Comparison of ENCODE assay signal across 8 mouse cellular contexts in genomic region chr4:141367997-141368791, GRCm38 (mm10). TPM values are rescaled to one million over a fixed set of nuclear protein-coding genes. Genes with fewer than 3 reads are reported as not detected.
DNase-seq lines count a peak whose midpoint lies in the region; ATAC-seq and TF ChIP-seq lines count a peak whose summit lies in the region.

Fam131c (plus strand) TSS chr4:141368220.

- peaks cover 13% of the 10 kb centered on the region for H3K4me1 ChIP-seq in heart, embryonic 12.5 days (replicated peaks)
- H3K4me1 ChIP-seq in forebrain, postnatal 0 days (ENCODE audit: insufficient read depth), result no peaks in the 10 kb centered on the region
- H3K4me1 ChIP-seq in midbrain, embryonic 13.5 days (replicated peaks), result peaks cover 13% of the 10 kb centered on the region

- H3K9me3 ChIP-seq in heart, embryonic 12.5 days (replicated peaks), result no peaks in the 10 kb centered on the region
- H3K9me3 ChIP-seq in forebrain, postnatal 0 days (ENCODE audit: low read length), result no peaks in the 10 kb centered on the region
- H3K9me3 ChIP-seq in midbrain, embryonic 13.5 days, result no peaks in the 10 kb centered on the region

- no peak for TF ChIP-seq CTCF in forebrain, postnatal 0 days (IDR thresholded peaks at IDR 0.05; ENCODE audit: low read depth)

- peak within 1 kb of the TSS; percentile 100 for H3K4me2 ChIP-seq in heart, embryonic 12.5 days
- peak within 1 kb of the TSS; percentile 83 for H3K4me2 ChIP-seq in forebrain, postnatal 0 days (ENCODE audit: low read depth)
- peak within 1 kb of the TSS; percentile 97 for H3K4me2 ChIP-seq in midbrain, embryonic 13.5 days (replicated peaks)

- peak within 1 kb of the TSS; percentile 79 for H3K9ac ChIP-seq in heart, embryonic 12.5 days
- peak within 1 kb of the TSS; percentile 78 for H3K9ac ChIP-seq in forebrain, postnatal 0 days
- H3K9ac ChIP-seq in midbrain, embryonic 13.5 days (replicated peaks), result peak within 1 kb of the TSS; percentile 75

- DNase-seq in heart, adult 11 months, result no peak
- peak; percentile 35 for DNase-seq in R1 (ENCODE audit: low read depth, low spot score)
- DNase-seq in forebrain, postnatal 0 days, result peak; percentile 32
- DNase-seq in kidney, postnatal 4 days, result peak; percentile 59 to 73
- no peak for DNase-seq in frontal cortex, postnatal 36 days (ENCODE audit: low spot score in 2 of 2)

- H3K27ac ChIP-seq in heart, embryonic 12.5 days (ENCODE audit: poor library complexity, severe bottlenecking), result 0 out of 2 replicates have a peak within 1 kb of the TSS, but pooled peaks have one; percentile 5
- H3K27ac ChIP-seq in forebrain, postnatal 0 days (ENCODE audit: low read depth, low read length), result no peak within 1 kb of the TSS
- no peak within 1 kb of the TSS for H3K27ac ChIP-seq in midbrain, embryonic 13.5 days

- under 1% methylated on average over 65 of the region's 71 CpGs for WGBS in heart, embryonic 12.5 days
- WGBS in forebrain, postnatal 0 days, result under 1% methylated on average over 66 of the region's 71 CpGs
- WGBS in midbrain, embryonic 13.5 days, result under 1% methylated on average over 52 of the region's 71 CpGs

- H3K36me3 ChIP-seq in heart, embryonic 12.5 days, result no peaks in the 10 kb centered on the region
- H3K36me3 ChIP-seq in forebrain, postnatal 0 days (ENCODE audit: insufficient read depth), result no peaks in the 10 kb centered on the region
- no peaks in the 10 kb centered on the region for H3K36me3 ChIP-seq in midbrain, embryonic 13.5 days

- peak within 1 kb of the TSS; percentile 69 for H3K4me3 ChIP-seq in heart, embryonic 12.5 days
- peak within 1 kb of the TSS; percentile 77 for H3K4me3 ChIP-seq in forebrain, postnatal 0 days (ENCODE audit: low read depth, low read length)
- H3K4me3 ChIP-seq in midbrain, embryonic 13.5 days (replicated peaks), result peak within 1 kb of the TSS; percentile 59

- no peak for ATAC-seq in heart, embryonic 12.5 days (ENCODE audit: insufficient number of reproducible peaks, low FRiP score)
- ATAC-seq in forebrain, postnatal 0 days, result peak; percentile 66
- peak; percentile 59 for ATAC-seq in midbrain, embryonic 13.5 days
- ATAC-seq in megakaryocyte-erythroid progenitor cell, adult 5-6 weeks (replicated peaks; ENCODE audit: low FRiP score, low TSS enrichment, poor library complexity, severe bottlenecking), result no peak

- peaks cover 71% of the 10 kb centered on the region for H3K27me3 ChIP-seq in heart, embryonic 12.5 days (replicated peaks)
- H3K27me3 ChIP-seq in forebrain, postnatal 0 days (ENCODE audit: insufficient read depth, low read length), result no peaks in the 10 kb centered on the region
- H3K27me3 ChIP-seq in midbrain, embryonic 13.5 days, result peaks cover 53% of the 10 kb centered on the region

RNA-seq across cellular contexts. Expression of gene Fam131c, which starts in this region (rescaled TPM):
- polyA plus RNA-seq in heart, embryonic 12.5 days (2016; fragmentation: Nextera tagmentation; extraction: Ambion mirVana), result 0.93 and 1.1 TPM in 2 replicates
- 48.8 and 50.4 TPM in 2 replicates for total RNA-seq in forebrain, postnatal 0 days (2014; rRNA removed)
- 28.9 and 37.0 TPM in 2 replicates for polyA plus RNA-seq in forebrain, postnatal 0 days (2015; fragmentation: Nextera tagmentation; extraction: Ambion mirVana)
- polyA plus RNA-seq in midbrain, embryonic 13.5 days (2015; fragmentation: Nextera tagmentation; extraction: Ambion mirVana), result 7.8 and 10.1 TPM in 2 replicates
- total RNA-seq in megakaryocyte-erythroid progenitor cell, adult 5-6 weeks (2014; fragmentation: Nextera tagmentation), result not detected in 2 replicates
- not detected in 2 replicates for total RNA-seq in megakaryocyte-erythroid progenitor cell, adult 5-6 weeks (2017)

Comparison
In these comparisons a context has a peak if more than half of its experiments do, and no peak if none do; other contexts are left out.
1. RNA of gene Fam131c (total RNA-seq): 48.8 to 50.4 TPM in forebrain, postnatal 0 days; not detected in megakaryocyte-erythroid progenitor cell, adult 5-6 weeks; every median in the first group is over 10 times any median in the second.
2. ATAC-seq: peak in forebrain, postnatal 0 days (single experiment) and midbrain, embryonic 13.5 days (single experiment); none in heart, embryonic 12.5 days (single experiment) and megakaryocyte-erythroid progenitor cell, adult 5-6 weeks (single experiment).
3. DNase-seq: peak in R1 (single experiment), forebrain, postnatal 0 days (single experiment) and kidney, postnatal 4 days (2 of 2); none in heart, adult 11 months (single experiment) and frontal cortex, postnatal 36 days (0 of 2).
4. Peak in every context shown above with its lines, with median percentiles within 50 percentile points of each other: H3K4me2 ChIP-seq, H3K4me3 ChIP-seq and H3K9ac ChIP-seq.